Mouse (Mus musculus) liver, postnatal 0 days (tissue): ENCODE results near the gene Drg1.
"Not testable (repeated sequence)": the region's sequence is repeated elsewhere in the genome, so short reads cannot be mapped to it uniquely, and the experiment has no call there.

Experiments used
- CTCF ChIP-seq: sonication (generic); IDR thresholded peaks from 2 replicates; pipeline ENCODE4 v1.5.1; 2016; ENCODE audit warnings: antibody characterized with exemption, low read depth
- EP300 ChIP-seq: IDR thresholded peaks from 2 replicates; pipeline ENCODE4 v1.6.1; 2016; ENCODE audit warnings: antibody characterized with exemption, low read depth, mild to moderate bottlenecking

DNA sequence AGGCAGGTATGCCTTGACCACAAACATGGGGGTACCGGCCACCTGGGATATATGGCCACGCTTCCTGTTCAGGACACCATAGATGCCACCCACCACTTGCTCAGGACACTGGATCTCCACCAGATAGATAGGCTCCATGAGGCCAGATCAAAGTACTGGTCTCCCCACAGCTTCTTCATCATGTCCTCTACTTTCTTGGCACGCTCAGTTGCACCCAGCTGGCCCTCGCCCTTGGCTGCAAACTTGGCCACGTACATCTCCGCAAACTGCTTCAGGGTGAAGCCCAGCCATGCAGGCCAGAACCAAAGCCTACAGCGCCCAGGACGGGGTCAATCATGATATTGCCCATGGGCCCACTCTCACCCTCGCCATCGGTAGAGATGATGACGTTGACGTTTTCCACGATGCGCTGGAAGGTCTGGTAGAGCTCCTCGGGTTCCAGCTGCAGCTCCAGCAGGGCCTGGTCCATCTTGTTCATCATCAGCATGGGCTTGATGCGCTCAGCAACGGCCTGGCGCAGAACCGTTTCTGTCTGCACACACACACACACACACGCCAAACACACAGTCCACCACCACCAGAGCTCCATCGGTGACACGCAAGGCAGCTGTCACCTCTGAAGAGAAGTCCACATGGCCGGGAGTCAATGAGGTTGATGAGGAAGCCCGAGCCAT lies 116.1 kb downstream of the Drg1 start:
- TF ChIP-seq EP300, CTCF: not testable (repeated sequence)
